Mouse (Mus musculus): ENCODE results near the gene Snrpf.

- TF ChIP-seq CTCF (conservative IDR thresholded peaks at IDR 0.05 in 1 of 2, IDR thresholded peaks at IDR 0.05 in 1 of 2; ENCODE audit: low read depth in 2 of 2, low read length in 2 of 2) (no peak), POLR2A (IDR thresholded peaks at IDR 0.05; ENCODE audit: low read depth, low read length) (no peak)
These were observed 40.8 kb upstream of the Snrpf start for GRCm38 (mm10) chr10:93630310-93630709.
